Mouse (Mus musculus) heart, postnatal 0 days (tissue): ENCODE measurements around the gene Sirt7.

ENCODE experiments used
- CTCF ChIP-seq: IDR thresholded peaks from 2 replicates; pipeline ENCODE4 v1.5.1; 2016; ENCODE audit warnings: antibody characterized with exemption, control low read depth, low read depth
- EP300 ChIP-seq: IDR thresholded peaks from 2 replicates; pipeline ENCODE4 v1.6.1; 2016; ENCODE audit warnings: antibody characterized with exemption, low read depth

DNA sequence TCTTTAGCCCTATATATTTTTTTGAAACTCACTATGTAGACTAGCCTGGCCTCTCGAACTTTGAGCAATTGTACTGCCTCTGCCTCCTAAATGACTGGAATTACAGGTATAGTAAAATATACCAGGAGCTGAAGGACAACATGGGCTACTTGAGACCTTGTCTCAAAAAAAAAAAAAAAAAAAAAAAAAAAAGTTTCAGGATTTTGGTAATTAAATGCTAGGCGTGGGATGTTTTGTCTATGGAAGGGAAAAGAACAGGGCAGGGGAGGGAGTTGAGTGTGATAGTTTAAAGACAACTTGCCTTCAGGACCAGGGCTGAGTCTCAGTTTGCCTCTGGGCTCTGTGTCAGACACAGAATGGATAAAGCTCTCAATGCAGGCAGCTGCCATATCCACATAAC, 50.0 kb downstream of the Sirt7 start:
- TF ChIP-seq CTCF (no peak), EP300 (no peak)
